Mouse (Mus musculus): ENCODE data around the gene Crlf2. TPM values are rescaled to one million over a fixed set of nuclear protein-coding genes. Genes with fewer than 3 reads are reported as not detected.

Gene Crlf2
- polyA plus RNA-seq, 1 experiment from 2014 or later = 9.3 TPM

GRCm38 (mm10) chr5:109557321-109558122, 1.3 kb downstream of the Crlf2 start:
- Histone ChIP-seq H3K9me3 (ENCODE audit: control insufficient read depth, low read length) (peaks cover 38% of the 10 kb centered on the region), H3K36me3 (ENCODE audit: control insufficient read depth, insufficient read depth, low read length) (0 out of 2 replicates have a peak, but pooled peaks cover 3% of the 10 kb centered on the region), H3K27me3 (ENCODE audit: control insufficient read depth, insufficient read depth, low read length) (no peaks in the 10 kb centered on the region), H3K27ac (replicated peaks; ENCODE audit: low read depth, low read length) (peak overlapping the region; percentile 96), H3K4me3 (replicated peaks; ENCODE audit: low read depth, low read length) (peak overlapping the region; percentile 56), H3K9ac (replicated peaks; ENCODE audit: low read length) (no peak overlapping the region; the same call in 1 of the 2 replicates), H3K4me1 (ENCODE audit: control insufficient read depth, insufficient read depth, low read length) (no peaks in the 10 kb centered on the region), H3K4me2 (ENCODE audit: low read length) (peak overlapping the region; percentile 48)
- ATAC-seq (ENCODE audit: low FRiP score, low TSS enrichment) = peak; percentile 66
- peak; percentile 98 for DNase-seq
- 1% methylated on average over 35 of the region's 35 CpGs for WGBS

- no peaks in the 10 kb centered on the region for H3K27me3 ChIP-seq (ENCODE audit: control insufficient read depth, insufficient read depth, low read length)
- H3K36me3 ChIP-seq (ENCODE audit: control insufficient read depth, insufficient read depth, low read length) = 0 out of 2 replicates have a peak, but pooled peaks cover 3% of the 10 kb centered on the region
- DNase-seq (peak; percentile 96), ATAC-seq (ENCODE audit: low FRiP score, low TSS enrichment) (peak; percentile 57)
- no peak overlapping the region for H3K9ac ChIP-seq (replicated peaks; ENCODE audit: low read length)
- peak overlapping the region; percentile 96 for H3K27ac ChIP-seq (replicated peaks; ENCODE audit: low read depth, low read length)
- H3K4me3 ChIP-seq (replicated peaks; ENCODE audit: low read depth, low read length) = peak overlapping the region; percentile 56
- peak overlapping the region; percentile 48 for H3K4me2 ChIP-seq (ENCODE audit: low read length)
- WGBS = 10% methylated on average over 40 of the region's 40 CpGs
- H3K9me3 ChIP-seq (ENCODE audit: control insufficient read depth, low read length) = peaks cover 46% of the 10 kb centered on the region
- no peaks in the 10 kb centered on the region for H3K4me1 ChIP-seq (ENCODE audit: control insufficient read depth, insufficient read depth, low read length)
Observed at GRCm38 (mm10) chr5:109556591-109557320, 2.0 kb downstream of the Crlf2 start.

GRCm38 (mm10) chr5:109555676-109556571, 2.9 kb downstream of the Crlf2 start:
- Histone ChIP-seq H3K4me2 (ENCODE audit: low read length) (peak overlapping the region; percentile 48), H3K4me1 (ENCODE audit: control insufficient read depth, insufficient read depth, low read length) (no peaks in the 10 kb centered on the region), H3K27ac (replicated peaks; ENCODE audit: low read depth, low read length) (peak overlapping the region; percentile 96), H3K36me3 (ENCODE audit: control insufficient read depth, insufficient read depth, low read length) (0 out of 2 replicates have a peak, but pooled peaks cover 3% of the 10 kb centered on the region), H3K27me3 (ENCODE audit: control insufficient read depth, insufficient read depth, low read length) (no peaks in the 10 kb centered on the region), H3K9me3 (ENCODE audit: control insufficient read depth, low read length) (peaks cover 54% of the 10 kb centered on the region), H3K9ac (replicated peaks; ENCODE audit: low read length) (no peak overlapping the region), H3K4me3 (replicated peaks; ENCODE audit: low read depth, low read length) (peak overlapping the region; percentile 56)
- ATAC-seq (ENCODE audit: low FRiP score, low TSS enrichment) (no peak), DNase-seq (no peak)
- WGBS = 77% methylated on average over 54 of the region's 54 CpGs

- no peak for DNase-seq
- Histone ChIP-seq H3K4me3 (replicated peaks; ENCODE audit: low read depth, low read length) (no peak overlapping the region), H3K27me3 (ENCODE audit: control insufficient read depth, insufficient read depth, low read length) (no peaks in the 10 kb centered on the region), H3K4me1 (ENCODE audit: control insufficient read depth, insufficient read depth, low read length) (no peaks in the 10 kb centered on the region), H3K9me3 (ENCODE audit: control insufficient read depth, low read length) (peaks cover 56% of the 10 kb centered on the region), H3K4me2 (ENCODE audit: low read length) (no peak overlapping the region), H3K9ac (replicated peaks; ENCODE audit: low read length) (no peak overlapping the region), H3K27ac (replicated peaks; ENCODE audit: low read depth, low read length) (no peak overlapping the region), H3K36me3 (ENCODE audit: control insufficient read depth, insufficient read depth, low read length) (0 out of 2 replicates have a peak, but pooled peaks cover 3% of the 10 kb centered on the region)
- 86% methylated on average over 26 of the region's 26 CpGs for WGBS
- ATAC-seq (ENCODE audit: low FRiP score, low TSS enrichment) = no peak
Observed at GRCm38 (mm10) chr5:109555236-109555675, 3.5 kb downstream of the Crlf2 start.

- Histone ChIP-seq H3K4me1 (ENCODE audit: control insufficient read depth, insufficient read depth, low read length) (no peaks in the 10 kb centered on the region), H3K4me3 (replicated peaks; ENCODE audit: low read depth, low read length) (no peak overlapping the region), H3K9ac (replicated peaks; ENCODE audit: low read length) (no peak overlapping the region), H3K27ac (replicated peaks; ENCODE audit: low read depth, low read length) (no peak overlapping the region), H3K27me3 (ENCODE audit: control insufficient read depth, insufficient read depth, low read length) (no peaks in the 10 kb centered on the region), H3K4me2 (ENCODE audit: low read length) (no peak overlapping the region), H3K9me3 (ENCODE audit: control insufficient read depth, low read length) (peaks cover 61% of the 10 kb centered on the region), H3K36me3 (ENCODE audit: control insufficient read depth, insufficient read depth, low read length) (0 out of 2 replicates have a peak, but pooled peaks cover 3% of the 10 kb centered on the region)
- ATAC-seq (ENCODE audit: low FRiP score, low TSS enrichment) = no peak
- DNase-seq = no peak
- WGBS = 87% methylated on average over 30 of the region's 30 CpGs
Observed at GRCm38 (mm10) chr5:109554091-109555050, 4.4 kb downstream of the Crlf2 start.

GRCm38 (mm10) chr5:109553160-109553930, 5.4 kb downstream of the Crlf2 start:
- ATAC-seq (ENCODE audit: low FRiP score, low TSS enrichment) (no peak), DNase-seq (no peak)
- Histone ChIP-seq H3K4me3 (replicated peaks; ENCODE audit: low read depth, low read length) (no peak overlapping the region), H3K36me3 (ENCODE audit: control insufficient read depth, insufficient read depth, low read length) (0 out of 2 replicates have a peak, but pooled peaks cover 3% of the 10 kb centered on the region), H3K4me1 (ENCODE audit: control insufficient read depth, insufficient read depth, low read length) (no peaks in the 10 kb centered on the region), H3K4me2 (ENCODE audit: low read length) (no peak overlapping the region), H3K9ac (replicated peaks; ENCODE audit: low read length) (no peak overlapping the region), H3K27me3 (ENCODE audit: control insufficient read depth, insufficient read depth, low read length) (no peaks in the 10 kb centered on the region), H3K9me3 (ENCODE audit: control insufficient read depth, low read length) (peaks cover 61% of the 10 kb centered on the region), H3K27ac (replicated peaks; ENCODE audit: low read depth, low read length) (no peak overlapping the region)
- 69% methylated on average over 18 of the region's 18 CpGs for WGBS

- no peak overlapping the region for H3K9ac ChIP-seq (replicated peaks; ENCODE audit: low read length)
- no peaks in the 10 kb centered on the region for H3K4me1 ChIP-seq (ENCODE audit: control insufficient read depth, insufficient read depth, low read length)
- ATAC-seq (ENCODE audit: low FRiP score, low TSS enrichment) = no peak
- 0 out of 2 replicates have a peak, but pooled peaks cover 3% of the 10 kb centered on the region for H3K36me3 ChIP-seq (ENCODE audit: control insufficient read depth, insufficient read depth, low read length)
- no peak for DNase-seq
- H3K27me3 ChIP-seq (ENCODE audit: control insufficient read depth, insufficient read depth, low read length) = no peaks in the 10 kb centered on the region
- 80% methylated on average over 15 of the region's 15 CpGs for WGBS
- peaks cover 61% of the 10 kb centered on the region for H3K9me3 ChIP-seq (ENCODE audit: control insufficient read depth, low read length)
- H3K27ac ChIP-seq (replicated peaks; ENCODE audit: low read depth, low read length) = no peak overlapping the region
- no peak overlapping the region for H3K4me2 ChIP-seq (ENCODE audit: low read length)
- no peak overlapping the region for H3K4me3 ChIP-seq (replicated peaks; ENCODE audit: low read depth, low read length)
Observed at GRCm38 (mm10) chr5:109552541-109552940, 6.3 kb downstream of the Crlf2 start.

Measured in midbrain, embryonic 14.5 days (tissue).